Comparison of ENCODE assay signal across 27 mouse cellular contexts in genomic region chr6:134539459-134539858, GRCm38 (mm10). TPM values are rescaled to one million over a fixed set of nuclear protein-coding genes. Genes with fewer than 3 reads are reported as not detected.
DNase-seq lines count a peak whose midpoint lies in the region; ATAC-seq and TF ChIP-seq lines count a peak whose summit lies in the region.
"Had no signal": no experiment of that assay in that cellular context is flagged by ENCODE, and none has a peak within 500 bp of the region (broad histone marks: within the 10 kb centered on the region; RNA-seq: fewer than 3 reads in every experiment).

No protein-coding gene starts in this region.

- WGBS in liver, embryonic 11.5 days, result 49% methylated on average over 3 of the region's 3 CpGs
- WGBS in liver, postnatal 0 days (ENCODE audit: insufficient replicate concordance), result 55% methylated on average over 3 of the region's 3 CpGs
- 96% methylated on average over 3 of the region's 3 CpGs for WGBS in midbrain, embryonic 14.5 days

- peaks cover 22% of the 10 kb centered on the region for H3K4me1 ChIP-seq in liver, embryonic 11.5 days (replicated peaks; ENCODE audit: control insufficient read depth, insufficient read depth, low read length)
- H3K4me1 ChIP-seq in liver, postnatal 0 days (ENCODE audit: insufficient read depth), result 0 out of 2 replicates have a peak, but pooled peaks cover 8% of the 10 kb centered on the region
- no peaks in the 10 kb centered on the region for H3K4me1 ChIP-seq in midbrain, embryonic 14.5 days (ENCODE audit: control insufficient read depth, insufficient read depth, low read length)

- no peak overlapping the region for H3K27ac ChIP-seq in liver, embryonic 11.5 days (ENCODE audit: low read depth, low read length)
- H3K27ac ChIP-seq in liver, postnatal 0 days (ENCODE audit: low read depth), result peak overlapping the region; percentile 67; the same call in 1 of the 2 replicates
- no peak overlapping the region for H3K27ac ChIP-seq in midbrain, embryonic 14.5 days (replicated peaks; ENCODE audit: low read depth, low read length)
- H3K27ac ChIP-seq: embryonic facial prominence, embryonic 10.5 days; embryonic facial prominence, embryonic 15.5 days; heart, embryonic 10.5 days; heart, embryonic 15.5 days; layer of hippocampus, adult 2 months; lung, embryonic 15.5 days had no signal

- DNase-seq in A20 (ENCODE audit: low read depth, low spot score), result peak; percentile 39
- peak; percentile 93 for DNase-seq in MEL-GATA-1-ER (ENCODE audit: extremely low read depth, low read depth)
- no peak for DNase-seq in liver, embryonic 11.5 days (ENCODE audit: low spot score)
- DNase-seq in liver, postnatal 0 days, result no peak
- no peak for DNase-seq in spleen, postnatal 4 days (ENCODE audit: low spot score in 2 of 2)
- DNase-seq in neural tube, embryonic 10.5 days (ENCODE audit: extremely low spot score, low spot score), result no peak
- no peak for DNase-seq in layer of hippocampus, postnatal 25 days (ENCODE audit: extremely low spot score in 1 of 2, low spot score in 1 of 2)
- DNase-seq in midbrain, embryonic 14.5 days, result no peak
- DNase-seq: adrenal gland, postnatal 10 days; cerebellum, adult 18-20 months; cerebellum, postnatal 10 days; forebrain, postnatal 0 days; kidney, adult 2 months; kidney, postnatal 36 days; left cerebral cortex, postnatal 4 days; right cerebral cortex, postnatal 25 days; thymus, adult 2 months had no signal

- peak; percentile 65 for TF ChIP-seq EP300 in liver, postnatal 0 days (IDR thresholded peaks at IDR 0.05; ENCODE audit: low read depth)

- peaks cover 8% of the 10 kb centered on the region; the same call in 1 of the 2 replicates for H3K36me3 ChIP-seq in liver, embryonic 11.5 days (ENCODE audit: control insufficient read depth, insufficient read depth, low read length)
- peaks cover 3% of the 10 kb centered on the region for H3K36me3 ChIP-seq in liver, postnatal 0 days (replicated peaks; ENCODE audit: insufficient read depth, low read length)
- 0 out of 2 replicates have a peak, but pooled peaks cover 3% of the 10 kb centered on the region for H3K36me3 ChIP-seq in midbrain, embryonic 14.5 days (ENCODE audit: control insufficient read depth, insufficient read depth, low read length)
- H3K36me3 ChIP-seq: heart, embryonic 15.5 days had no signal

- no peak for ATAC-seq in liver, embryonic 11.5 days (replicated peaks; ENCODE audit: low FRiP score)
- no peak for ATAC-seq in liver, postnatal 0 days
- ATAC-seq in midbrain, embryonic 14.5 days (ENCODE audit: low FRiP score, low TSS enrichment), result no peak
- ATAC-seq: forebrain, postnatal 0 days; hindbrain, embryonic 16.5 days; midbrain, embryonic 13.5 days had no signal

- H3K4me3 ChIP-seq in liver, embryonic 11.5 days (ENCODE audit: low read depth, low read length), result no peak overlapping the region
- H3K4me3 ChIP-seq in liver, postnatal 0 days (ENCODE audit: low read depth, low read length), result no peak overlapping the region
- H3K4me3 ChIP-seq in midbrain, embryonic 14.5 days (replicated peaks; ENCODE audit: low read depth, low read length), result no peak overlapping the region
- H3K4me3 ChIP-seq: embryonic facial prominence, embryonic 10.5 days; embryonic facial prominence, embryonic 15.5 days; forebrain, embryonic 12.5 days; heart, embryonic 10.5 days; heart, embryonic 15.5 days; layer of hippocampus, adult 2 months; lung, embryonic 15.5 days; midbrain, embryonic 13.5 days had no signal

- H3K27me3 ChIP-seq in liver, embryonic 11.5 days (replicated peaks; ENCODE audit: control insufficient read depth, insufficient read depth, low read length), result no peaks in the 10 kb centered on the region
- no peaks in the 10 kb centered on the region for H3K27me3 ChIP-seq in liver, postnatal 0 days (ENCODE audit: insufficient read depth, low read length)
- H3K27me3 ChIP-seq in midbrain, embryonic 14.5 days (ENCODE audit: control insufficient read depth, insufficient read depth, low read length), result no peaks in the 10 kb centered on the region
- H3K27me3 ChIP-seq: embryonic facial prominence, embryonic 15.5 days; forebrain, embryonic 12.5 days; heart, embryonic 15.5 days; lung, embryonic 15.5 days; megakaryocyte, embryonic 14.5 days; midbrain, embryonic 13.5 days had no signal

- H3K9ac ChIP-seq in liver, embryonic 11.5 days (ENCODE audit: low read depth, low read length), result no peak overlapping the region
- H3K9ac ChIP-seq in liver, postnatal 0 days (replicated peaks), result no peak overlapping the region
- H3K9ac ChIP-seq in midbrain, embryonic 14.5 days (replicated peaks; ENCODE audit: low read length), result no peak overlapping the region
- H3K9ac ChIP-seq: embryonic facial prominence, embryonic 15.5 days; forebrain, embryonic 12.5 days; forebrain, postnatal 0 days; heart, embryonic 15.5 days; lung, embryonic 15.5 days; midbrain, embryonic 13.5 days had no signal

- no peak for TF ChIP-seq CTCF in liver, postnatal 0 days (IDR thresholded peaks at IDR 0.05; ENCODE audit: low read depth)

- H3K9me3 ChIP-seq in liver, embryonic 11.5 days (ENCODE audit: control insufficient read depth, low read length), result peaks cover 3% of the 10 kb centered on the region
- no peaks in the 10 kb centered on the region for H3K9me3 ChIP-seq in liver, postnatal 0 days (ENCODE audit: low read length)
- H3K9me3 ChIP-seq in midbrain, embryonic 14.5 days (ENCODE audit: control insufficient read depth, low read length), result 0 out of 2 replicates have a peak, but pooled peaks cover 4% of the 10 kb centered on the region
- H3K9me3 ChIP-seq: embryonic facial prominence, embryonic 10.5 days; embryonic facial prominence, embryonic 15.5 days; forebrain, embryonic 12.5 days; heart, embryonic 10.5 days; heart, embryonic 15.5 days; lung, embryonic 15.5 days; megakaryocyte, embryonic 14.5 days; midbrain, embryonic 13.5 days had no signal

- peak overlapping the region; percentile 57 for H3K4me2 ChIP-seq in liver, embryonic 11.5 days
- peak overlapping the region; percentile 68; the same call in 1 of the 2 replicates for H3K4me2 ChIP-seq in liver, postnatal 0 days (ENCODE audit: low read depth, low read length)
- no peak overlapping the region for H3K4me2 ChIP-seq in midbrain, embryonic 14.5 days (ENCODE audit: low read length)
- H3K4me2 ChIP-seq: embryonic facial prominence, embryonic 15.5 days; forebrain, embryonic 12.5 days; heart, embryonic 15.5 days; lung, embryonic 15.5 days; midbrain, embryonic 13.5 days had no signal

RNA-seq across cellular contexts. Expression of gene Lrp6, which starts 27.3 kb away (rescaled TPM):
- 14.1 and 17.1 TPM in 2 replicates for polyA plus RNA-seq in liver, embryonic 11.5 days (2014; fragmentation: Nextera tagmentation; extraction: Ambion mirVana)
- polyA plus RNA-seq in liver, postnatal 0 days (2015; fragmentation: Nextera tagmentation; extraction: Ambion mirVana), result 10.1 and 10.7 TPM in 2 replicates
- 10 to 100 TPM; 48.3 to 49.3 TPM for total RNA-seq in layer of hippocampus, postnatal 25 days (2021)
- polyA plus RNA-seq in midbrain, embryonic 14.5 days (2014; fragmentation: Nextera tagmentation; extraction: Ambion mirVana), result 23.0 and 26.8 TPM in 2 replicates

Comparison
In these comparisons a context has a peak if more than half of its experiments do, and no peak if none do; other contexts are left out.
1. DNase-seq: peak in A20 (single experiment) and MEL-GATA-1-ER (single experiment); none in liver, embryonic 11.5 days (single experiment), liver, postnatal 0 days (single experiment), spleen, postnatal 4 days (0 of 2), neural tube, embryonic 10.5 days (single experiment), layer of hippocampus, postnatal 25 days (0 of 2) and midbrain, embryonic 14.5 days (single experiment).